Mouse (Mus musculus) heart, adult 18-20 months (tissue): Measurements from ENCODE around the gene Glo1. TPM values are rescaled to one million over a fixed set of nuclear protein-coding genes. Genes with fewer than 3 reads are reported as not detected.

Source experiments
- total RNA-seq, 2 experiments: library from RNA; stranded (reverse); gene quantifications; 2 replicates each; pipeline ENCODE4 v1.2.3; 2021

The Glo1 gene
- total RNA-seq, 2 experiments from 2014 or later = 164 to 166 TPM

Other genes with a start within 250 kb of the Glo1 start
- 10 to 100 TPM; 20.7 to 21.7 TPM for gene Btbd9, start 50.4 kb downstream of the Glo1 start, total RNA-seq
- 1 to 10 TPM in 1 of 2 experiments, under 1 TPM in 1; 0.67 to 1.1 TPM for gene Dnah8, start 2.5 kb downstream of the Glo1 start, total RNA-seq